Mouse (Mus musculus) urinary bladder, adult 18-20 months (tissue): ENCODE measurements around the gene Eepd1.
"Not testable (repeated sequence)": the region's sequence is repeated elsewhere in the genome, so short reads cannot be mapped to it uniquely, and the experiment has no call there.

Source experiments
- DNase-seq, 2 experiments: peaks; one replicate each; pipeline ENCODE4 v3.0.0; 2022; ENCODE audit warnings: low spot score in 2 of 2, mixed read lengths in 2 of 2

The Eepd1 gene

GRCm38 (mm10) chr9:25481344-25482095, at the start of gene Eepd1:
Gene Eepd1, plus strand, starts transcription at chr9:25481547.
- DNase-seq = peak; percentile 96 to 98

- DNase-seq = no peak
Measured at GRCm38 (mm10) chr9:25438836-25439235, 42.5 kb upstream of the Eepd1 start.

- DNase-seq = not testable (repeated sequence)
Measured at GRCm38 (mm10) chr9:25440046-25440445, 41.3 kb upstream of the Eepd1 start.

GRCm38 (mm10) chr9:25442041-25442440, 39.3 kb upstream of the Eepd1 start:
- DNase-seq = no peak

- DNase-seq = no peak
Measured at GRCm38 (mm10) chr9:25443029-25443428, 38.3 kb upstream of the Eepd1 start.

- DNase-seq = no peak
Measured at GRCm38 (mm10) chr9:25443546-25443945, 37.8 kb upstream of the Eepd1 start.

GRCm38 (mm10) chr9:25450394-25450793, 31.0 kb upstream of the Eepd1 start:
- no peak for DNase-seq

GRCm38 (mm10) chr9:25455027-25455426, 26.3 kb upstream of the Eepd1 start:
- peak in 1 of 2 experiments; percentile 57 for DNase-seq

GRCm38 (mm10) chr9:25460835-25461555, 20.4 kb upstream of the Eepd1 start:
- peak; percentile 34 to 37 for DNase-seq

GRCm38 (mm10) chr9:25464305-25464704, 17.0 kb upstream of the Eepd1 start:
- no peak for DNase-seq

GRCm38 (mm10) chr9:25479392-25480020, 1.8 kb upstream of the Eepd1 start:
- DNase-seq = no peak

GRCm38 (mm10) chr9:25480676-25481075, 671 bp upstream of the Eepd1 start:
- no peak for DNase-seq

GRCm38 (mm10) chr9:25482322-25482998, 1.1 kb downstream of the Eepd1 start:
- no peak for DNase-seq

GRCm38 (mm10) chr9:25482999-25483347, 1.6 kb downstream of the Eepd1 start:
- DNase-seq = no peak

- no peak for DNase-seq
Measured at GRCm38 (mm10) chr9:25483931-25484618, 2.7 kb downstream of the Eepd1 start.

- DNase-seq = no peak
Measured at GRCm38 (mm10) chr9:25484619-25484986, 3.3 kb downstream of the Eepd1 start.

GRCm38 (mm10) chr9:25485006-25485405, 3.7 kb downstream of the Eepd1 start:
- DNase-seq = no peak

GRCm38 (mm10) chr9:25485406-25485805, 4.1 kb downstream of the Eepd1 start:
- DNase-seq = no peak

- DNase-seq = no peak
Measured at GRCm38 (mm10) chr9:25486246-25486807, 5.0 kb downstream of the Eepd1 start.

- no peak for DNase-seq
Measured at GRCm38 (mm10) chr9:25487446-25488110, 6.2 kb downstream of the Eepd1 start.

GRCm38 (mm10) chr9:25488581-25488980, 7.2 kb downstream of the Eepd1 start:
- no peak for DNase-seq
